22 mouse cellular contexts compared by ENCODE assay signal in genomic region chr12:108269699-108270098, GRCm38 (mm10). TPM values are rescaled to one million over a fixed set of nuclear protein-coding genes. Genes with fewer than 3 reads are reported as not detected.
DNase-seq lines count a peak whose midpoint lies in the region; ATAC-seq and TF ChIP-seq lines count a peak whose summit lies in the region.
"Had no signal": no experiment of that assay in that cellular context is flagged by ENCODE, and none has a peak within 500 bp of the region (broad histone marks: within the 10 kb centered on the region; RNA-seq: fewer than 3 reads in every experiment).

No protein-coding gene starts in this region.

- H3K4me2 ChIP-seq in forebrain, postnatal 0 days (ENCODE audit: low read depth) = no peak overlapping the region
- 0 out of 2 replicates have a peak overlapping the region, but pooled peaks have one; percentile 97 for H3K4me2 ChIP-seq in hindbrain, embryonic 14.5 days (replicated peaks)
- no peak overlapping the region for H3K4me2 ChIP-seq in hindbrain, embryonic 12.5 days (replicated peaks)
- H3K4me2 ChIP-seq in stomach, postnatal 0 days (replicated peaks; ENCODE audit: low read depth) = no peak overlapping the region

- no peak for DNase-seq in forebrain, embryonic 10.5 days (ENCODE audit: extremely low spot score, low spot score)
- DNase-seq in forebrain, postnatal 0 days = no peak
- no peak for DNase-seq in hindbrain, embryonic 14.5 days (ENCODE audit: low spot score)
- peak; percentile 11 for DNase-seq in retina, postnatal 1 day
- DNase-seq in retina, embryonic 14.5 days (ENCODE audit: low spot score) = no peak
- DNase-seq in stomach, postnatal 0 days (ENCODE audit: low spot score) = no peak
- no peak for DNase-seq in left cerebral cortex, adult 18-20 months (ENCODE audit: low spot score in 2 of 2)
- DNase-seq: adrenal gland, postnatal 25 days; cerebellum, adult 8-10 months; gastrocnemius, postnatal 10 days; kidney, adult 8-10 months; lung, adult 18-20 months; lung, postnatal 14 days; thymus, postnatal 36 days had no signal

- no peak overlapping the region for H3K4me3 ChIP-seq in forebrain, embryonic 10.5 days
- H3K4me3 ChIP-seq in forebrain, postnatal 0 days (ENCODE audit: low read depth, low read length) = no peak overlapping the region
- H3K4me3 ChIP-seq in hindbrain, embryonic 14.5 days (replicated peaks; ENCODE audit: low read length) = no peak overlapping the region
- no peak overlapping the region for H3K4me3 ChIP-seq in hindbrain, embryonic 12.5 days
- no peak overlapping the region for H3K4me3 ChIP-seq in stomach, postnatal 0 days (ENCODE audit: low read depth, low read length)
- H3K4me3 ChIP-seq: left cerebral cortex, adult 2 months; limb, embryonic 10.5 days; midbrain, embryonic 15.5 days; myocyte had no signal

- peaks cover 99% of the 10 kb centered on the region for H3K4me1 ChIP-seq in forebrain, embryonic 10.5 days
- peaks cover 48% of the 10 kb centered on the region for H3K4me1 ChIP-seq in forebrain, postnatal 0 days (ENCODE audit: insufficient read depth)
- peaks cover 80% of the 10 kb centered on the region for H3K4me1 ChIP-seq in hindbrain, embryonic 14.5 days (replicated peaks; ENCODE audit: control insufficient read depth, insufficient read depth, low read length)
- peaks cover 95% of the 10 kb centered on the region for H3K4me1 ChIP-seq in hindbrain, embryonic 12.5 days
- H3K4me1 ChIP-seq in stomach, postnatal 0 days (replicated peaks; ENCODE audit: control insufficient read depth, insufficient read depth) = peaks cover 8% of the 10 kb centered on the region

- WGBS in forebrain, embryonic 10.5 days = 80% methylated on average over 5 of the region's 5 CpGs
- 85% methylated on average over 5 of the region's 5 CpGs for WGBS in forebrain, postnatal 0 days
- 60% methylated on average over 5 of the region's 5 CpGs for WGBS in hindbrain, embryonic 14.5 days
- 66% methylated on average over 5 of the region's 5 CpGs for WGBS in hindbrain, embryonic 12.5 days
- WGBS in stomach, postnatal 0 days = 70% methylated on average over 5 of the region's 5 CpGs

- no peak for ATAC-seq in forebrain, postnatal 0 days
- ATAC-seq in hindbrain, embryonic 14.5 days (ENCODE audit: low FRiP score) = no peak
- no peak for ATAC-seq in hindbrain, embryonic 12.5 days (ENCODE audit: low FRiP score)
- no peak for ATAC-seq in stomach, postnatal 0 days (ENCODE audit: low FRiP score, low TSS enrichment)
- ATAC-seq: midbrain, embryonic 15.5 days had no signal

- peak overlapping the region; percentile 4; the same call in 1 of the 2 replicates for H3K27ac ChIP-seq in forebrain, embryonic 10.5 days
- no peak overlapping the region for H3K27ac ChIP-seq in forebrain, postnatal 0 days (ENCODE audit: low read depth, low read length)
- no peak overlapping the region for H3K27ac ChIP-seq in hindbrain, embryonic 14.5 days
- H3K27ac ChIP-seq in hindbrain, embryonic 12.5 days = no peak overlapping the region
- peak overlapping the region; percentile 26; the same call in 1 of the 2 replicates for H3K27ac ChIP-seq in stomach, postnatal 0 days (replicated peaks)
- H3K27ac ChIP-seq: left cerebral cortex, adult 2 months; limb, embryonic 10.5 days; midbrain, embryonic 15.5 days had no signal

- TF ChIP-seq EP300 in stomach, postnatal 0 days (optimal IDR thresholded peaks at IDR 0.05) = no peak

- H3K36me3 ChIP-seq in forebrain, embryonic 10.5 days (replicated peaks) = peaks cover 46% of the 10 kb centered on the region
- H3K36me3 ChIP-seq in forebrain, postnatal 0 days (ENCODE audit: insufficient read depth) = no peaks in the 10 kb centered on the region
- 0 out of 2 replicates have a peak, but pooled peaks cover 6% of the 10 kb centered on the region for H3K36me3 ChIP-seq in hindbrain, embryonic 14.5 days (replicated peaks; ENCODE audit: control insufficient read depth, insufficient read depth)
- no peaks in the 10 kb centered on the region for H3K36me3 ChIP-seq in hindbrain, embryonic 12.5 days
- no peaks in the 10 kb centered on the region for H3K36me3 ChIP-seq in stomach, postnatal 0 days (ENCODE audit: control insufficient read depth, insufficient read depth, low read length)
- H3K36me3 ChIP-seq: midbrain, embryonic 15.5 days had no signal

- H3K9ac ChIP-seq in forebrain, postnatal 0 days = no peak overlapping the region
- no peak overlapping the region for H3K9ac ChIP-seq in hindbrain, embryonic 14.5 days
- H3K9ac ChIP-seq in hindbrain, embryonic 12.5 days = no peak overlapping the region
- no peak overlapping the region for H3K9ac ChIP-seq in stomach, postnatal 0 days (ENCODE audit: low read length)
- H3K9ac ChIP-seq: midbrain, embryonic 15.5 days had no signal

- H3K27me3 ChIP-seq in forebrain, embryonic 10.5 days (ENCODE audit: poor library complexity, severe bottlenecking) = no peaks in the 10 kb centered on the region; the same call in 1 of the 2 replicates
- H3K27me3 ChIP-seq in forebrain, postnatal 0 days (ENCODE audit: insufficient read depth, low read length) = no peaks in the 10 kb centered on the region
- no peaks in the 10 kb centered on the region for H3K27me3 ChIP-seq in hindbrain, embryonic 14.5 days (ENCODE audit: control insufficient read depth, insufficient read depth, low read length)
- no peaks in the 10 kb centered on the region for H3K27me3 ChIP-seq in hindbrain, embryonic 12.5 days
- H3K27me3 ChIP-seq in stomach, postnatal 0 days (ENCODE audit: control insufficient read depth, insufficient read depth, low read length) = no peaks in the 10 kb centered on the region
- H3K27me3 ChIP-seq: CH12.LX; midbrain, embryonic 15.5 days had no signal

- TF ChIP-seq CTCF in forebrain, postnatal 0 days (IDR thresholded peaks at IDR 0.05; ENCODE audit: low read depth) = no peak
- no peak for TF ChIP-seq CTCF in stomach, postnatal 0 days (IDR thresholded peaks at IDR 0.05; ENCODE audit: low read depth)

- no peaks in the 10 kb centered on the region for H3K9me3 ChIP-seq in forebrain, embryonic 10.5 days
- H3K9me3 ChIP-seq in forebrain, postnatal 0 days (ENCODE audit: low read length) = no peaks in the 10 kb centered on the region
- no peaks in the 10 kb centered on the region for H3K9me3 ChIP-seq in hindbrain, embryonic 14.5 days (ENCODE audit: control insufficient read depth, low read length)
- no peaks in the 10 kb centered on the region for H3K9me3 ChIP-seq in hindbrain, embryonic 12.5 days (replicated peaks)
- H3K9me3 ChIP-seq in stomach, postnatal 0 days (ENCODE audit: control insufficient read depth, low read length) = no peaks in the 10 kb centered on the region
- H3K9me3 ChIP-seq: limb, embryonic 10.5 days; midbrain, embryonic 15.5 days had no signal

RNA-seq across cellular contexts. Expression of gene Ccdc85c, which starts 5.5 kb away (rescaled TPM):
- polyA plus RNA-seq in forebrain, embryonic 10.5 days (2016; fragmentation: Nextera tagmentation; extraction: Ambion mirVana) = 13.5 and 14.6 TPM in 2 replicates
- total RNA-seq in forebrain, postnatal 0 days (2014; rRNA removed) = 66.1 and 68.0 TPM in 2 replicates
- polyA plus RNA-seq in forebrain, postnatal 0 days (2015; fragmentation: Nextera tagmentation; extraction: Ambion mirVana) = 15.5 and 16.2 TPM in 2 replicates
- 13.9 and 16.5 TPM in 2 replicates for polyA plus RNA-seq in hindbrain, embryonic 14.5 days (2014; fragmentation: Nextera tagmentation; extraction: Ambion mirVana)
- polyA plus RNA-seq in hindbrain, embryonic 12.5 days (2016; fragmentation: Nextera tagmentation; extraction: Ambion mirVana) = 15.2 and 16.3 TPM in 2 replicates
- polyA plus RNA-seq in stomach, postnatal 0 days (2015; fragmentation: Nextera tagmentation; extraction: Ambion mirVana) = 6.7 and 7.0 TPM in 2 replicates
- 10 to 100 TPM; 75.6 to 77.6 TPM for total RNA-seq in left cerebral cortex, adult 18-20 months (2021)

RNA-seq across cellular contexts. Expression of gene Hhipl1, which starts 36.4 kb away (rescaled TPM):
- 2.8 and 3.4 TPM in 2 replicates for polyA plus RNA-seq in forebrain, embryonic 10.5 days (2016; fragmentation: Nextera tagmentation; extraction: Ambion mirVana)
- 3.9 and 5.2 TPM in 2 replicates for total RNA-seq in forebrain, postnatal 0 days (2014; rRNA removed)
- 1.1 and 1.5 TPM in 2 replicates for polyA plus RNA-seq in forebrain, postnatal 0 days (2015; fragmentation: Nextera tagmentation; extraction: Ambion mirVana)
- 1.8 and 1.9 TPM in 2 replicates for polyA plus RNA-seq in hindbrain, embryonic 14.5 days (2014; fragmentation: Nextera tagmentation; extraction: Ambion mirVana)
- 2.4 and 2.7 TPM in 2 replicates for polyA plus RNA-seq in hindbrain, embryonic 12.5 days (2016; fragmentation: Nextera tagmentation; extraction: Ambion mirVana)
- 0.23 and 0.24 TPM in 2 replicates for polyA plus RNA-seq in stomach, postnatal 0 days (2015; fragmentation: Nextera tagmentation; extraction: Ambion mirVana)
- total RNA-seq in left cerebral cortex, adult 18-20 months (2021) = 1 to 10 TPM; 7.9 to 9.0 TPM
- total RNA-seq: CH12.LX; megakaryocyte, adult 5-6 weeks; MEL had no signal

Comparison
In these comparisons a context has a peak if more than half of its experiments do, and no peak if none do; other contexts are left out.
1. H3K27ac ChIP-seq: peak in forebrain, embryonic 10.5 days (single experiment) and stomach, postnatal 0 days (single experiment); none in forebrain, postnatal 0 days (single experiment), hindbrain, embryonic 14.5 days (single experiment) and hindbrain, embryonic 12.5 days (single experiment).